ENCODE assay signal across 8 mouse cellular contexts in the genomic region with DNA sequence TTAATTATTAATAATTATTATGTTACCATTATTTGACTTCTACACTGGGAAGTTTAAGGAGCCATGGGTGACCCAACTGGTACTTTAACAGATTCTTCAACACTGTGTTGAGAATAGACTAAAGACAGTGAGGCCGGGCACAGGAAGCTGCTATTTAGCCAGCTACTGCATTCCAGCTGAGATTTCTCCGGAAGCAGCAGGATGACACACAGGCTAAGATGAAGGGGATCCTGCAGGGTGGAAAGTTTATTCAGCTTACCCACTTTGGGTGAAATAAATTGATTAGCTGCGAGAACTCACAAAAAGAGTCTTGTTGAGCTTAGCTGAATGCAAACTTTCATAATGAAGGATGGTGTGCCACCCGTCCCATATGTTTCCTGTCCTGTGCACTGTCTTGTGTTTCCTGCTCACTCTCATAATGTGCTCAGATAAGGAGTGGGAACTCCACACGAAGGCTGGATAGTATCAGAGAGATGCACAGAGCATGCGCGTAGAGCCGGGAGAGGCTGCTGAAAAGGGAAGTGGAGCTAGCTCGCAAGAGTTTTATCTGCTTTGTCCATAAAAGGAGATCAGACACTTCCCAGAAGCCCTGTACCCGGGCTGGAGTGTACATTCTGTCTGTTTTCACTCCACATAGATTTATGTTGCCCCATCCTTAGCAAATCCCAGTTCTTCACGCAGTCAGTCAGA. TPM values are rescaled to one million over a fixed set of nuclear protein-coding genes. Genes with fewer than 3 reads are reported as not detected.
DNase-seq lines count a peak whose midpoint lies in the region; ATAC-seq and TF ChIP-seq lines count a peak whose summit lies in the region.

A gene (plus strand): TSS at position 445 of the 690 bp plus-strand sequence.

- peak; percentile 63 to 73 for DNase-seq in adrenal gland, postnatal 36 days
- DNase-seq in forebrain, postnatal 0 days: peak; percentile 7
- DNase-seq in layer of hippocampus, postnatal 14 days (ENCODE audit: low spot score in 2 of 2): peak in 1 of 2 experiments; percentile 22
- peak; percentile 74 for DNase-seq in lung, postnatal 25 days (ENCODE audit: low spot score)
- peak; percentile 48 to 60 for DNase-seq in spleen, adult 18-20 months
- no peak for DNase-seq in adipocyte (ENCODE audit: low spot score)

- H3K4me2 ChIP-seq in forebrain, postnatal 0 days (ENCODE audit: low read depth): no peak within 1 kb of the TSS
- H3K4me2 ChIP-seq in hindbrain, embryonic 12.5 days (replicated peaks): no peak within 1 kb of the TSS

- WGBS in forebrain, postnatal 0 days: 49% methylated on average over 11 of the region's 11 CpGs
- WGBS in hindbrain, embryonic 12.5 days: 46% methylated on average over 11 of the region's 11 CpGs

- H3K27me3 ChIP-seq in ES-Bruce4 (ENCODE audit: control insufficient read depth, insufficient read depth, low read length, poor library complexity, severe bottlenecking): peaks cover 15% of the 10 kb centered on the region
- no peaks in the 10 kb centered on the region for H3K27me3 ChIP-seq in forebrain, postnatal 0 days (ENCODE audit: insufficient read depth, low read length)
- H3K27me3 ChIP-seq in hindbrain, embryonic 12.5 days: peaks cover 38% of the 10 kb centered on the region

- TF ChIP-seq CTCF in ES-Bruce4 (IDR thresholded peaks at IDR 0.05; ENCODE audit: low read depth, low read length): no peak
- TF ChIP-seq CTCF in forebrain, postnatal 0 days (IDR thresholded peaks at IDR 0.05; ENCODE audit: low read depth): no peak

- TF ChIP-seq POLR2A in ES-Bruce4 (IDR thresholded peaks at IDR 0.05; ENCODE audit: insufficient read depth, low read length): no peak

- no peak for TF ChIP-seq EP300 in ES-Bruce4 (IDR thresholded peaks at IDR 0.05; ENCODE audit: insufficient read depth, low read depth, low read length)

- no peak within 1 kb of the TSS for H3K27ac ChIP-seq in ES-Bruce4 (ENCODE audit: insufficient read depth, low read length)
- no peak within 1 kb of the TSS for H3K27ac ChIP-seq in forebrain, postnatal 0 days (ENCODE audit: low read depth, low read length)
- 0 out of 2 replicates have a peak within 1 kb of the TSS, but pooled peaks have one; percentile 12 for H3K27ac ChIP-seq in hindbrain, embryonic 12.5 days

- H3K9ac ChIP-seq in ES-Bruce4 (ENCODE audit: low read depth, poor library complexity, severe bottlenecking): no peak within 1 kb of the TSS
- no peak within 1 kb of the TSS for H3K9ac ChIP-seq in forebrain, postnatal 0 days
- H3K9ac ChIP-seq in hindbrain, embryonic 12.5 days: no peak within 1 kb of the TSS

- no peak for ATAC-seq in forebrain, postnatal 0 days
- ATAC-seq in hindbrain, embryonic 12.5 days (ENCODE audit: low FRiP score): no peak

- H3K9me3 ChIP-seq in ES-Bruce4 (replicated peaks; ENCODE audit: control insufficient read depth, insufficient read depth, low read length, poor library complexity, severe bottlenecking): no peaks in the 10 kb centered on the region
- H3K9me3 ChIP-seq in forebrain, postnatal 0 days (ENCODE audit: low read length): no peaks in the 10 kb centered on the region
- no peaks in the 10 kb centered on the region for H3K9me3 ChIP-seq in hindbrain, embryonic 12.5 days (replicated peaks)

- no peaks in the 10 kb centered on the region for H3K36me3 ChIP-seq in ES-Bruce4 (ENCODE audit: control insufficient read depth, insufficient read depth, low read length, poor library complexity, severe bottlenecking)
- H3K36me3 ChIP-seq in forebrain, postnatal 0 days (ENCODE audit: insufficient read depth): no peaks in the 10 kb centered on the region
- no peaks in the 10 kb centered on the region for H3K36me3 ChIP-seq in hindbrain, embryonic 12.5 days

- H3K4me1 ChIP-seq in ES-Bruce4 (ENCODE audit: control insufficient read depth, insufficient read depth, low read length): no peaks in the 10 kb centered on the region
- H3K4me1 ChIP-seq in forebrain, postnatal 0 days (ENCODE audit: insufficient read depth): no peaks in the 10 kb centered on the region
- peaks cover 14% of the 10 kb centered on the region for H3K4me1 ChIP-seq in hindbrain, embryonic 12.5 days

- no peak within 1 kb of the TSS for H3K4me3 ChIP-seq in ES-Bruce4 (ENCODE audit: low read depth, low read length)
- H3K4me3 ChIP-seq in forebrain, postnatal 0 days (ENCODE audit: low read depth, low read length): no peak within 1 kb of the TSS
- no peak within 1 kb of the TSS for H3K4me3 ChIP-seq in hindbrain, embryonic 12.5 days

RNA-seq across cellular contexts. Expression of the gene that starts here (rescaled TPM):
- 40.6 and 46.2 TPM in 2 replicates for polyA plus RNA-seq in ES-Bruce4 (2011; ENCODE audit: insufficient read depth, insufficient read length, low read depth, missing spikeins)
- 10 to 100 TPM; 11.0 to 16.6 TPM for total RNA-seq in adrenal gland, postnatal 36 days (2021)
- total RNA-seq in forebrain, postnatal 0 days (2014; rRNA removed): 20.5 and 22.2 TPM in 2 replicates
- polyA plus RNA-seq in forebrain, postnatal 0 days (2015; fragmentation: Nextera tagmentation; extraction: Ambion mirVana): 5.7 and 5.9 TPM in 2 replicates
- 23.8 and 24.5 TPM in 2 replicates for polyA plus RNA-seq in hindbrain, embryonic 12.5 days (2016; fragmentation: Nextera tagmentation; extraction: Ambion mirVana)
- total RNA-seq in layer of hippocampus, postnatal 14 days (2021): 10 to 100 TPM; 25.2 to 30.5 TPM
